10 mouse cellular contexts compared by ENCODE assay signal in genomic region chr2:129591897-129592296, GRCm38 (mm10). TPM values are rescaled to one million over a fixed set of nuclear protein-coding genes. Genes with fewer than 3 reads are reported as not detected.
A peak's percentile ranks its signal among the peaks of the same experiment; 100 is the strongest.
DNase-seq lines count a peak whose midpoint lies in the region; ATAC-seq lines count a peak whose summit lies in the region.
"Had no signal": no experiment of that assay in that cellular context is flagged by ENCODE, and none has a peak within 500 bp of the region (broad histone marks: within the 10 kb centered on the region; RNA-seq: fewer than 3 reads in every experiment).

No protein-coding gene starts in this region.

- peak overlapping the region; percentile 90 for H3K9ac ChIP-seq in heart, embryonic 14.5 days (ENCODE audit: low read length)
- no peak overlapping the region for H3K9ac ChIP-seq in limb, embryonic 15.5 days
- no peak overlapping the region for H3K9ac ChIP-seq in neural tube, embryonic 12.5 days

- H3K27me3 ChIP-seq in heart, embryonic 14.5 days (ENCODE audit: control insufficient read depth, insufficient read depth, low read length): no peaks in the 10 kb centered on the region
- peaks cover 33% of the 10 kb centered on the region for H3K27me3 ChIP-seq in forebrain, embryonic 10.5 days (ENCODE audit: poor library complexity, severe bottlenecking)
- no peaks in the 10 kb centered on the region for H3K27me3 ChIP-seq in limb, embryonic 15.5 days
- H3K27me3 ChIP-seq in neural tube, embryonic 12.5 days (replicated peaks): no peaks in the 10 kb centered on the region; the same call in 1 of the 2 replicates

- H3K27ac ChIP-seq in heart, embryonic 14.5 days (replicated peaks in 1 of 2; ENCODE audit: control insufficient read depth in 1 of 2, insufficient read depth in 1 of 2, low read depth in 2 of 2, low read length in 2 of 2): peak overlapping the region; percentile 93 to 97
- H3K27ac ChIP-seq in forebrain, embryonic 10.5 days: peak overlapping the region; percentile 95
- peak overlapping the region; percentile 92 for H3K27ac ChIP-seq in limb, embryonic 15.5 days
- no peak overlapping the region for H3K27ac ChIP-seq in neural tube, embryonic 12.5 days

- peak overlapping the region; percentile 78 to 82; a peak in 2 of 4 replicates for H3K4me3 ChIP-seq in heart, embryonic 14.5 days (ENCODE audit: control insufficient read depth in 1 of 2, insufficient read depth in 1 of 2, low read depth in 1 of 2, low read length in 2 of 2)
- H3K4me3 ChIP-seq in forebrain, embryonic 10.5 days: peak overlapping the region; percentile 82
- H3K4me3 ChIP-seq in limb, embryonic 15.5 days: peak overlapping the region; percentile 74; the same call in 1 of the 2 replicates
- H3K4me3 ChIP-seq in neural tube, embryonic 12.5 days: no peak overlapping the region

- no peaks in the 10 kb centered on the region for H3K9me3 ChIP-seq in heart, embryonic 14.5 days (ENCODE audit: control insufficient read depth, low read length)
- no peaks in the 10 kb centered on the region for H3K9me3 ChIP-seq in forebrain, embryonic 10.5 days
- H3K9me3 ChIP-seq in limb, embryonic 15.5 days: no peaks in the 10 kb centered on the region
- H3K9me3 ChIP-seq in neural tube, embryonic 12.5 days: no peaks in the 10 kb centered on the region

- no peak for DNase-seq in heart, postnatal 4 days
- DNase-seq in forebrain, embryonic 10.5 days (ENCODE audit: extremely low spot score, low spot score): no peak
- DNase-seq in cerebellum, postnatal 25 days: no peak
- no peak for DNase-seq in urinary bladder, postnatal 10 days (ENCODE audit: low spot score)
- no peak for DNase-seq in frontal cortex, postnatal 36 days (ENCODE audit: low spot score in 2 of 2)

- no peak for ATAC-seq in heart, embryonic 14.5 days (ENCODE audit: insufficient number of reproducible peaks, insufficient read depth, low FRiP score, low read depth)
- no peak for ATAC-seq in limb, embryonic 15.5 days (ENCODE audit: insufficient number of reproducible peaks, low FRiP score, low TSS enrichment, low read depth)
- no peak for ATAC-seq in neural tube, embryonic 12.5 days (ENCODE audit: low FRiP score, low read depth)

- H3K4me2 ChIP-seq in heart, embryonic 14.5 days (ENCODE audit: low read length): peak overlapping the region; percentile 91
- H3K4me2 ChIP-seq in limb, embryonic 15.5 days: peak overlapping the region; percentile 70
- peak overlapping the region; percentile 88 for H3K4me2 ChIP-seq in neural tube, embryonic 12.5 days (replicated peaks)

- peaks cover 10 to 33% of the 10 kb centered on the region in 2 experiments for H3K4me1 ChIP-seq in heart, embryonic 14.5 days (ENCODE audit: control insufficient read depth in 2 of 2, insufficient read depth in 2 of 2, low read length in 2 of 2)
- H3K4me1 ChIP-seq in forebrain, embryonic 10.5 days: peaks cover 61% of the 10 kb centered on the region
- peaks cover 20% of the 10 kb centered on the region for H3K4me1 ChIP-seq in limb, embryonic 15.5 days
- H3K4me1 ChIP-seq in neural tube, embryonic 12.5 days: peaks cover 29% of the 10 kb centered on the region

- WGBS in heart, embryonic 14.5 days: 98% methylated on average over 4 of the region's 4 CpGs
- 77% methylated on average over 4 of the region's 4 CpGs for WGBS in forebrain, embryonic 10.5 days
- WGBS in limb, embryonic 15.5 days: 94% methylated on average over 4 of the region's 4 CpGs
- 47% methylated on average over 4 of the region's 4 CpGs for WGBS in neural tube, embryonic 12.5 days

- H3K36me3 ChIP-seq in heart, embryonic 14.5 days (ENCODE audit: control insufficient read depth, insufficient read depth, low read length): no peaks in the 10 kb centered on the region
- no peaks in the 10 kb centered on the region for H3K36me3 ChIP-seq in forebrain, embryonic 10.5 days (replicated peaks)
- no peaks in the 10 kb centered on the region for H3K36me3 ChIP-seq in limb, embryonic 15.5 days
- H3K36me3 ChIP-seq in neural tube, embryonic 12.5 days: no peaks in the 10 kb centered on the region

RNA-seq across cellular contexts. Expression of gene Sirpa, which starts 0.7 kb away (rescaled TPM):
- polyA plus RNA-seq in heart, embryonic 14.5 days (2014; fragmentation: Nextera tagmentation; extraction: Ambion mirVana): 19.8 and 20.8 TPM in 2 replicates
- total RNA-seq in heart, postnatal 4 days (2021): 10 to 100 TPM; 22.4 to 23.0 TPM
- 15.6 and 16.0 TPM in 2 replicates for polyA plus RNA-seq in forebrain, embryonic 10.5 days (2016; fragmentation: Nextera tagmentation; extraction: Ambion mirVana)
- polyA plus RNA-seq in limb, embryonic 15.5 days (2015; fragmentation: Nextera tagmentation; extraction: Ambion mirVana): 28.5 and 30.7 TPM in 2 replicates
- 21.3 and 21.9 TPM in 2 replicates for polyA plus RNA-seq in neural tube, embryonic 12.5 days (2016; fragmentation: Nextera tagmentation; extraction: Ambion mirVana)

RNA-seq across cellular contexts. Expression of gene F830045P16Rik, which starts 55.5 kb away (rescaled TPM):
- polyA plus RNA-seq in heart, embryonic 14.5 days (2014; fragmentation: Nextera tagmentation; extraction: Ambion mirVana): not detected in 2 replicates
- total RNA-seq in heart, postnatal 4 days (2021): not detected
- not detected in 2 replicates for polyA plus RNA-seq in forebrain, embryonic 10.5 days (2016; fragmentation: Nextera tagmentation; extraction: Ambion mirVana)
- 0.41 and 0.70 TPM in 2 replicates for polyA plus RNA-seq in limb, embryonic 15.5 days (2015; fragmentation: Nextera tagmentation; extraction: Ambion mirVana)
- not detected in 2 replicates for polyA plus RNA-seq in neural tube, embryonic 12.5 days (2016; fragmentation: Nextera tagmentation; extraction: Ambion mirVana)
- total RNA-seq: ES-E14; hematopoietic stem cell, adult 5-6 weeks had no signal
